Mouse (Mus musculus): ENCODE measurements at regions not wholly inside any gene's neighbourhood (a gene's known extent, or its start where the extent isn't known, plus 50 kb on each side); places are given as distances from the start of the nearest gene placed in this dataset.

GRCm38 (mm10) chr3:147853346-147853745, 1001.2 kb downstream of the Ttll7 start:
- TF ChIP-seq CEBPB (IDR thresholded peaks at IDR 0.05; ENCODE audit: insufficient read depth, poor library complexity, severe bottlenecking) = peak; percentile 91
- TF ChIP-seq POLR2A (IDR thresholded peaks at IDR 0.05; ENCODE audit: insufficient read length, low read depth) = no peak
- TF ChIP-seq MYOG (IDR thresholded peaks at IDR 0.05; ENCODE audit: control insufficient read depth in 1 of 3, insufficient read depth in 1 of 3, insufficient read length in 2 of 3, low read depth in 2 of 3) = no peak
- TF ChIP-seq SRF (IDR thresholded peaks at IDR 0.05; ENCODE audit: control insufficient read depth, insufficient read length, low read depth) = no peak
- TF ChIP-seq MAX (IDR thresholded peaks at IDR 0.05; ENCODE audit: low read depth) = no peak
